Mouse (Mus musculus) ES-E14 (cell line): ENCODE results near the gene Psma6.

ENCODE experiments used
- CHD2 ChIP-seq: IDR thresholded peaks from 2 replicates; pipeline ENCODE4 v1.6.1; 2014; ENCODE audit warnings: mild to moderate bottlenecking, low read depth, low read length, inconsistent platforms
- HCFC1 ChIP-seq: IDR thresholded peaks from 2 replicates; pipeline ENCODE4 v1.6.1; 2012; ENCODE audit warnings: low read length, inconsistent platforms, borderline replicate concordance; ENCODE audit not compliant: insufficient read depth
- ZC3H11A ChIP-seq: IDR thresholded peaks from 2 replicates; pipeline ENCODE4 v1.6.1; 2012; ENCODE audit warnings: low read depth, mild to moderate bottlenecking, inconsistent platforms, low read length, borderline replicate concordance

DNA sequence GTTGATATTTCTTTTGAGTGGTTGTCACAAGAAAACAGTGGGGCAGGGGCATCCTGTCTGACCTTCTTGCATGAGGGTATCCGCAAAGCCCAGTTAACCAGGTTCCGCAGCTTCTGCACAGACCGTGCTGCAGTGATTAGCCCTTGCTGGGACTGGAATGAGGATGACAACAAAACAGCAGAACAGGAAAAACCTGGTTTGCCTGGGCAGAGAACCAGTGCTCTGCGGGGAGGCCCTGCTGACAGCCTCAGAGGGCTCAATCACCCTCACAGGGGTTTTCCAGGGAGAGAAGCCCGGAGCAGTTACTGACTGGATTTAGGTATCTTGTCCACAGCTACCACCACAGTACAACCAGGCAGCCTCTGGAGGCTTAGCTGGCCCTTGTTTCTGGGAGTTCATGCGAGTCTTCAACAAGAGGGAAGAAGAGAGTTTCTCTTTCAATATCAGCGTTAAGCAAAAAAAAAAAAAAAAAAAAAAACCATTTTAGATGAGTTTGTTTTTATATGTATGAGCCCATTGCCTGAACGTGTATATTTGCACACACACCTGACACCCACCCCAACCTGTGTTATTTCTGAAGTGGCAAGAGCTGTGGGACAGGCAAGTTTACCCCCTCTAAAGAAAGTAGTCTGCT, 49.9 kb downstream of the Psma6 start:
- TF ChIP-seq HCFC1 = no peak
- TF ChIP-seq ZC3H11A = no peak
- TF ChIP-seq CHD2 = 0 out of 2 replicates have a peak, but pooled peaks have one; percentile 26
